Mouse (Mus musculus) forebrain, embryonic 16.5 days (tissue): ENCODE measurements around the gene Vmn1r151. TPM values are rescaled to one million over a fixed set of nuclear protein-coding genes. Genes with fewer than 3 reads are reported as not detected.
"Not testable (repeated sequence)": the region's sequence is repeated elsewhere in the genome, so short reads cannot be mapped to it uniquely, and the experiment has no call there.

ENCODE experiments used
- ATAC-seq: fragments of 200-750 bp; cut with Nextera tagmentation; 2 replicates; pipeline ENCODE4 v1.8.0; 2017; ENCODE audit warnings: mild to moderate bottlenecking, moderate library complexity
- H3K27ac ChIP-seq: fragments of 300-500 bp; sonication (generic); 2 replicates; pipeline ENCODE4 v1.5.1; 2014; ENCODE audit warnings: low read length, control low read depth
- H3K27me3 ChIP-seq: fragments of 300-500 bp; sonication (generic); replicated peaks from 2 replicates; pipeline ENCODE4 v1.6.1; 2014; ENCODE audit warnings: low read length; ENCODE audit not compliant: control insufficient read depth, insufficient read depth
- H3K36me3 ChIP-seq: fragments of 300-500 bp; sonication (generic); 2 replicates; pipeline ENCODE4 v1.6.1; 2014; ENCODE audit not compliant: control insufficient read depth, insufficient read depth
- H3K4me1 ChIP-seq: fragments of 300-500 bp; sonication (generic); replicated peaks from 2 replicates; pipeline ENCODE4 v1.6.1; 2014; ENCODE audit warnings: low read length; ENCODE audit not compliant: control insufficient read depth, insufficient read depth
- H3K4me2 ChIP-seq: fragments of 300-500 bp; sonication (generic); 2 replicates; pipeline ENCODE4 v1.6.1; 2014; ENCODE audit warnings: mild to moderate bottlenecking, low read length, control low read depth
- H3K4me3 ChIP-seq: fragments of 300-500 bp; sonication (generic); replicated peaks from 2 replicates; pipeline ENCODE4 v1.5.1; 2014; ENCODE audit warnings: mild to moderate bottlenecking, low read length, control low read depth
- H3K9ac ChIP-seq: fragments of 300-500 bp; sonication (generic); replicated peaks from 2 replicates; pipeline ENCODE4 v1.6.1; 2014; ENCODE audit warnings: low read depth, low read length, control low read depth
- H3K9me3 ChIP-seq: fragments of 300-500 bp; sonication (generic); 2 replicates; pipeline ENCODE4 v1.6.1; 2016; ENCODE audit warnings: low read length; ENCODE audit not compliant: control insufficient read depth
- WGBS: fragments of 180-500 bp; shearing (Covaris S2); extraction: QIAGEN DNeasy Blood & Tissue Kit; methylation state at CpG from one replicate; pipeline ENCODE4 v1.1.7; 2014; 5-methylcytosine and 5-hydroxymethylcytosine counted together
- polyA plus RNA-seq: library from polyadenylated mRNA; unstranded; fragments of >200 nt; fragmentation: Nextera tagmentation; extraction: Ambion mirVana; gene quantifications from 2 replicates; pipeline ENCODE4 v1.2.1, GENCODE M21; 2015

Vmn1r151 gene
- polyA plus RNA-seq = not detected in 2 replicates

GRCm38 (mm10) chr7:22499578-22499977 is at the start of gene Vmn1r151:
TSS of gene Vmn1r151 (minus strand) at chr7:22499678.
- H3K4me3 ChIP-seq, H3K9me3 ChIP-seq, H3K27me3 ChIP-seq, H3K9ac ChIP-seq, ATAC-seq, H3K27ac ChIP-seq, H3K4me1 ChIP-seq, H3K36me3 ChIP-seq, H3K4me2 ChIP-seq: not testable (repeated sequence)
- WGBS = 21% methylated on average over 1 of the region's 3 CpGs

GRCm38 (mm10) chr7:22534787-22535186 is 35.3 kb upstream of the Vmn1r151 start, which contains the start of gene Gm8677:
TSS of gene Gm8677 (minus strand) at chr7:22534887.
- not testable (repeated sequence) for H3K9me3 ChIP-seq, H3K4me1 ChIP-seq, H3K27me3 ChIP-seq, H3K36me3 ChIP-seq, H3K27ac ChIP-seq, H3K9ac ChIP-seq, H3K4me3 ChIP-seq, H3K4me2 ChIP-seq, ATAC-seq
- WGBS = no CpG with 5 or more reads among the region's 1 CpGs

GRCm38 (mm10) chr7:22522667-22523066 is 23.2 kb upstream of the Vmn1r151 start, which contains the start of gene Vmn1r152:
TSS of gene Vmn1r152 (plus strand) at chr7:22522967.
- H3K9ac ChIP-seq, H3K27me3 ChIP-seq, H3K4me1 ChIP-seq, H3K36me3 ChIP-seq, ATAC-seq, H3K4me3 ChIP-seq, H3K9me3 ChIP-seq, H3K27ac ChIP-seq, H3K4me2 ChIP-seq: not testable (repeated sequence)
- no CpG with 5 or more reads among the region's 3 CpGs for WGBS

- H3K4me2 ChIP-seq, H3K9me3 ChIP-seq, H3K27ac ChIP-seq, H3K4me3 ChIP-seq, H3K36me3 ChIP-seq, ATAC-seq, H3K9ac ChIP-seq, H3K27me3 ChIP-seq, H3K4me1 ChIP-seq: not testable (repeated sequence)
- WGBS = no CpG with 5 or more reads among the region's 5 CpGs
Observed at GRCm38 (mm10) chr7:22463975-22464374, 35.5 kb downstream of the Vmn1r151 start, which contains the start of gene Gm10665. TSS of gene Gm10665 (minus strand) at chr7:22464075.

Other genes starting within 250 kb of the Vmn1r151 start
- not detected in 2 replicates for gene Gm4187, start 170.0 kb downstream of the Vmn1r151 start, polyA plus RNA-seq
- gene Gm8660, start 128.6 kb downstream of the Vmn1r151 start, polyA plus RNA-seq = not detected in 2 replicates
- not detected in 2 replicates for gene Vmn1r148, start 86.1 kb downstream of the Vmn1r151 start, polyA plus RNA-seq
- not detected in 2 replicates for gene Vmn1r149, start 61.4 kb downstream of the Vmn1r151 start, polyA plus RNA-seq
- not detected in 2 replicates for gene Gm10665, start 35.6 kb downstream of the Vmn1r151 start, polyA plus RNA-seq
- gene Vmn1r152, start 23.3 kb upstream of the Vmn1r151 start, polyA plus RNA-seq = not detected in 2 replicates
- not detected in 2 replicates for gene Gm8677, start 35.2 kb upstream of the Vmn1r151 start, polyA plus RNA-seq
- gene Gm4201, start 65.7 kb upstream of the Vmn1r151 start, polyA plus RNA-seq = not detected in 2 replicates
- not detected in 2 replicates for gene Gm4565, start 88.4 kb upstream of the Vmn1r151 start, polyA plus RNA-seq
- gene Vmn1r155, start 158.3 kb upstream of the Vmn1r151 start, polyA plus RNA-seq = not detected in 2 replicates
- not detected in 2 replicates for gene Gm8693, start 192.6 kb upstream of the Vmn1r151 start, polyA plus RNA-seq
- gene Gm4567, start 220.0 kb upstream of the Vmn1r151 start, polyA plus RNA-seq = not detected in 2 replicates